Mouse (Mus musculus) cerebellum, adult (tissue): Measurements from ENCODE around the gene Mical3.
A peak's percentile ranks its signal among the peaks of the same experiment; 100 is the strongest.
"Not testable (repeated sequence)": the region's sequence is repeated elsewhere in the genome, so short reads cannot be mapped to it uniquely, and the experiment has no call there.

Experiments
- ATAC-seq: cut with Nextera tagmentation; 2 replicates; pipeline ENCODE4 v1.9.2; 2017; ENCODE audit warnings: mild to moderate bottlenecking, moderate library complexity, mixed read lengths; ENCODE audit not compliant: insufficient number of reproducible peaks, low FRiP score, low TSS enrichment

The Mical3 gene

DNA sequence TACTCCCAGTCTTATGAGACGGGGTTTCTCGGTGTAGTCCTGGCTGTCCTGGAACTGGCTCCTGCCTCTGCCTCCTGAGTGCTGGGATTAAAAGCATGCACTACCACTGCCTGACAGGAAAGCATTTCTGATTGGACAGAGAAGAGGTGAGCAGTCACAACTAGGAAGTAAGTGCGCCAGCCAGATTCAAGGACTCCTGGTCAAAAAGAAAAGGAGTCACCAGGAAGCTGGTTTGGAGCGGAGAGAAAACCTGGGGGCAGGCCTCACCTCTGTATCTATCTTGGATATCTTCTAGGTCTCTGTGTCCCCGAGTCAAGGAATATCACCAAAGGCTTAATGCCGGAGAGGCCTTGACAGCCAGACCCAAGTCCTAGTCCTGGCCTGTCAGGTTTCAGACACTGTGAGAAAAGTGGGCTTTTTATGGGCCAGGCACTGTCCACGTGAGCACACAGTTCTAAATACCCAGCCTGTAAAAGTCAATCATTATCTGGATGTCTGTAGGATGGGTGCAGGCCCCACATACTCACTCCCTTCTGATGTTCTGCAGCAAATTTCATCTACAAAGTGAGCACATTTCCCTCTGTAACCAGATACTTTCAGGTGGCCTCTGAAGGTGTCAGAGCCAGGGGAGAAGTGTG lies 190.2 kb downstream of the Mical3 start:
- no peak for ATAC-seq

DNA sequence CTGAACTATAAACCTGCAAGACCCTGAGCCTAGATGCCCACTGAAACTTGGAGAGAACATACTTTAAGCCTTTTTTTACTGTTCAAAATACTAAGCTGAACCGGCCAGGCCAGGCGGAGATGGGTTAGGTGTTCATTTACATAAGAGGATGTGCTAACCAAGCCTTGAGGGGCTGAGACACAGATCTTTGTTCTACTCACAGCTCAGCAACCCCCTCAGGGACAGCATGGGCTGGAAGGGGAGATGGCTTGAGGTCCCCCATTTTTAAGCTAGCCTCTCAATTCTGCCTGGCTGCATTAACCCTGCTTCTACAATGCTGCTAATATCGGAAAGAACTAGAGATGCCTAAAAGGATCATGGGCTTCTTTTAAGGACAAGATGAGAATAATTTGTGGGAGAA lies 191.0 kb downstream of the Mical3 start:
- ATAC-seq = no peak

DNA sequence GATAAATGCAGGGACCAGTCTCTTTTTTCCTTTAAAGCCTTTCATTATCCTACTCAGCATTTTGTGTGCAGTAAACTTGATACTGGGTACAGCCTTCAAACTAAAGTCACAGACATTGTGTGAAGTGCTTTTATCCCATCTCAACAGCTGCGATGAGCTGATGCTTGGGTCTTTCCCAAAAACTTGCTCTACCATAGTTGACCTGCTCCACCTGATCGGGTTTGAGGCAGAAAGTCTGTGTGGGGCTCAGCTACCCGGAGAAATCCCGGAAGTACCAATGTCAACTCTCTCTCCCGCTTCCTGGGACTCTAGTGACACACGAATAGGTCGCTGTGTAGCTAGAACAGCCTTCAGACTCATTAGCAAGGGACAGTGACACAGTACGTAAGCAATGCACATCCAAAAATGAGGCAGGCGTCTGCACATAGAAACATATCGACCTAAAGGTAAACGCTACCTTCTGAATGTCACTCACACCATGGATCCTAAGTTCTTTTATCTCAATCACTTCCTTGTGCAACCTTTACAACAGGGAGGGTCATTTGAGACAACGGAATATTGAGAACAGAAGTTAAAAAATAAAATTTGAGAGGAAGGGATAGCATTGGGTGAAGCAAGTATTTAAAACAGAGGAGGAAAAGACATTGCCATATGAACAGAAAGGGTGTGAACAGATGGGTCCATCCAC lies 191.9 kb downstream of the Mical3 start:
- ATAC-seq = no peak

DNA sequence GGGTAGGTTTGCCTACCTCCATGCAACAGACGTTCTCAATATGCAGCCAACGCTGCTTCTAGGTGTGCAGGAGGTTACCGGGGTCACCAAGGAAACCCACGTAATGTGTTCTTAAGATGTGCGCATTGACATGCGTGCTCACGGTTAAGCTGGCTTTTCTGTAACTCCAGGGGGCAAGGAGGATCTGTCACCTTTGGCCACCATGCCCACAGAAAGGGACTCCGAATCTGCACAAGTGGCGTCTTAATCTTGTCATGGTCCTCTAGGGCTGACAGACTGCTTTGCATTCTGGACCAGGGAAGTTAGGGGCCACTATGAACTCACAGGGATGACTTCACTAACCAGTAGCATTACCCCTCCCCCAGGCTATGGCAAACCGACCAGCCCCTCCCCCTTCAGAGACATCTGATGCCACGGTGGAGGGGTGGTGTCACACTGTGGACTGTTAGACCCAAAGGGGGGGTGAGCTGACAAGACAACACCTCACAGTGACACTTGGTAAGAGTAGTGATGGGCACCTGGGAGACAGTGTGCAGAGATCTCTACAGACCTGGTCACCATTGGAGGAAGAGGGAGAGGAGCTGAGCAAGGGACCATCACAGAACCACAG lies 192.7 kb downstream of the Mical3 start:
- ATAC-seq = no peak

DNA sequence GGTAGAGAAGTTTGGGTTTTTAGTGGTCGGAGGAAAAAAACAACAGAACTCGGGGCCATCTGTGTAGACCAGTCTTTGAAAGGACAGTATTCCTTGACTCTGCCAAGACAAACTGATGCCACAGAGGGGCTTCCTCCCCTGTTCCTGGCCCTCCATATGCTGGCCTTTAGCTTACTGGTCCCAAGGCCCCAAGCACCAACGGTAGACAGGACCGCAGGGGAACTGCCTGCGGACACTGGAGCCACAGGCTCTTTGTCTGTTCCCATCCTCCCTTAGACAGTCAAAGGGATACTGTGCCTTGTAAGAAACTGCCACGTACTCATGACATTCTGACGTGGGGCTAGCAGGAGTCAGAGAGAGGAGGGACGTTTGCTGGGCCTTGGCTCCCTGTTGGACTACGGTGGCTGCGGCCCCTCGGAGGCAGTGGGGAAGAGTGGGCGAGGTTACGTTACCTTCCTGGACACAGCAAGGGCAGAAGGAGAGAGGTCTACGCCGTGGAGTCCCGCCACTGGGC lies 193.6 kb downstream of the Mical3 start:
- ATAC-seq = no peak

DNA sequence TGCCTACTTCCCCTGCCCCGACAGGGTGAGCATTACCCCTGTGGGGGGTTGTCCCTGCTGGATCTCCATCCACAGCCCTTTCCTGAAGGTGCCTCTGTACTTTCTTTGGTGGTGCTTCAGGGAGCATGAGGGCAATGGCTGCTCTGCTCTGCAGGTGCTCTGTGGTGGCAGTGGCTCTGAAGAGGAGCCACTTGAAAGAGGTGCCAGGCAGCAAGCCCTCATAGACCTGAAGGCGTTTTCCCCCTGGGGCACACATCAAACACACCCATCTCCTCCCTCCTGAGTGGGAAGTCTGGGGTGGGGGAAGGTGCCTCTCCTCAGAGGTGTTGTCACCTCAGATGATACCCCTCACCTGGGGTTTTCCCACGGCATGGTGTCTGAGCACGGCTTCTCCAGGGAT lies 196.6 kb downstream of the Mical3 start:
- ATAC-seq = no peak

DNA sequence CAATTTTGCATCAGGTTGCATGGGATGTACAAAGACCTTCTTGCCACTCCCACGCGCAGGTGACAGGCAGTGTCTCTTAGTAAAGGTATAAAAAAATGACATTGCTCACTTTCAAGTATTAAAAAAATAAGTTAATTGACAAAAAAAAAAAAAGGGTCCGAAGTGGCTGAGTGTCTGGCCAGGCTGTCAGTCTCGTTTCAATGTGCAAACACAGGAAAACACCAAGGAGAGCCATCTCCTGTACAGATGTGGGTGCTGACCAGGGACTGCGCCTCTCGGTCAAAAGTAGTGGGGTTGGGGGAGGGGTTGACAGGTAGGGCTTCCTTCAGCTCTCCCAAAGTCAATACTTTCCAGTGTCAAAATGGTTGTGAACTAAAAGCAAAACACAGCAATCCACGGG lies 197.1 kb downstream of the Mical3 start:
- no peak for ATAC-seq

DNA sequence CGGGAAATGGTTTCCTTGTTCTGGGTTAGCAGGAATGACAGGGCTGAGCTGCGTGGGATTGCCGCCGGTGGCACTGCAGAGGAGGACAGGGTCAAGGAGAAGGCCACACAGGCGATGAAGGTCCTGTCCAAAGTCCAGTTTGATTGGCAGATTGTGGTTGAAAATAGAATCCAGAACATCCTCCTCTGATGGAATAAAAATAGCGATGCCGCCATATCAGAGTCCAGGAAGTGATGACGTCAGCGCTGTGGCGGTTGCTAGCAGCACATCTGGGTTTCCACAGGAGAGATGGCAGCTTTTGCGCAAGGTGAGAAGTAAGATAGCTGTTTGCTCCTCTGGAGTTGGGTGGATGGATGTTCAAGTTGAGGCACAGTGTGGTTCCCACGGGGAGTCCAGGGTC lies 198.2 kb downstream of the Mical3 start:
- ATAC-seq = no peak

DNA sequence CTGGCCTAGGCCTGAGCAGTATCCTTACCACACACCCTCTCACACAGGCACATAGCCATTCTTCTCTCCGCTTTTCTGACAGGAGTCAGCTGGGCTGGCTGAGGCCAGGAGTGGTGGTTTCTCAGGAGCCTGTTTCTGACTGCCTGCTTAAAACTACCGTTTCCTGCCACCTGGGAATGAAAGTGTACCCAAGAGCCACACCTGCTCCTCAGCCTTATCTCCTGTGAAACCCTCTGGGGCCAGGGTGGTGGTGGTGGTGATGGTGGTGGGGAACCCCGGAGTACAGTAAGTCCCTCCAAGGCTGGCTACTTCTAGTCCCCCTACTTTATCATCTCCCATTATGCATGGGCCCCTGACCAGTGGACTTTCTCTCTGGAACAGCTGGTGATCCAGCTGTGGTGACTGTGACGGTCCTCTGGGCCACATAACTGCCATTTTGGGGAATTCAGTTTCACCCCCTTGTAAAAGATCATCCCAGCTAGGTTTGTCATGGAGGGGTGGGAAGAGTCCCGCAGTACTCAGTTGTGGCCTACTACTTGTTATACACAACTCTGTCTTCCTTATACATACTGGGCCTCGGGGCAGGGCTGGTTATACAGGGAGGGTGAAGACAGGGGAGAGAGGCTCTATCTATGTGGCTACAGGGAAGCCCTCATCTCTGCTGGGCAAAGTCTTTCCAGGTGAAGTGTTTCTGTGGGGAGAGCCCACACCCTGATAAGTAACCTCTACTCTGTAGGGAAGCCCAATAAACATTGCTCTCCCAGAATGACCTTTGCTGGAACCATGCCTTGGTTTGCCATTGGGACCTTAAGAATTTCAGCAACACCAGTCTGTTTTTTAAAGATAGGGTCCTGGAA lies 200.1 kb downstream of the Mical3 start:
- ATAC-seq = no peak

DNA sequence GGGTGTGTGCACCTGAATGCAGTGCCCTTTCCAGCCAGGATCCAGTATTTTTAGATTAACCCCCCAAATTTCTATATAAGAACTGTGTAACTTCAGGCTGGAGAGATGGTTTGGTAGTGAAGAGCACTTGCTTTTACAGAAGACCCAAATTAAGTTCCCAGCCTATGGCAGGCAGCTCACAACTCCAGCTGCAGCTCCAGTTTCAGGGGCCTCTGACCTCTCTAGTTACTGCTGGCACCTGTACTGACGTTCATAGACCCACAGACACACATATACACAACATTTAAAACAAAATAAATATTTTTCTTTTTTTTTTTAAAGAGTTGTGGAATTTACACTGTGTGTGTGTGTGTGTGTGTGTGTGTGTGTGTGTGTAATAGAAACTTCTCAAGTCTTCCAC lies 201.4 kb downstream of the Mical3 start:
- ATAC-seq = no peak

DNA sequence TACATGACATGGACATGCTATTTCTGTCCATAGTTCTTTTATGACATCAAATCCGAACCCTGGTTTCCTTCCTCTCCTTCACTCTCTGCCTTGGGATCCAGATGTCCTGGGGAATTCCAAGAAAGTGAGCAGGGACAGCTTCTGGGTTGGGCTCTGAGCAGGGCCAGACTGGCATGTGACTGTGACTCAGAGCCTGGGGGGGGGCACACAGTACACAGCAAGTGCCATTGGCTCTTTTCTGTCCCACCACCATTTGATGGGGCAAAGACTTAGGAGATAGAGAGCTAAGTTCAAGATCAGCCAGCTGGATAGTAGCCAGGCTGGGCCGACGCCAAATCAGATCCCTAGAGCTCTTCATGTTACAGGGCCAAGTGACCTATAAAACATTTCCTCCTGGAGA lies 203.0 kb downstream of the Mical3 start:
- no peak for ATAC-seq

DNA sequence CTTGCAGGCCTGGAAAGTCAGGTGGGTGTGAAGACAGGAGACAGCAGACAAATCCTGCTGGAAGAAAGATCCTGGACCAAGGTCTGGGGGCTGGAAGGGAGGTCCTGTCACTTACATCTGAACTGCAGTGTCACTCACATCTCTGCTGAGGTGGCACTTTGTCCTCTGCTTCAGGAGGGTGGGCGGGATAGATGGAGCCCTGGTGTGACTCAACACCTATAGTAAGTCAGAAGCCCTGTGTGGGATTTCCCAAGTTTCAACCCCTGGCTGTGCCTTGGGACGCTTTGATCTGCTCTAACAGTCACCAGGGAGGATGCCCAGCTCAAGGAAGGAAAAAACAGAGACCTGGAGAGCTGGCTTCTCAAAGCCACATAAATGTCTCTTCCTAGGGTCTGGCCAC lies 203.9 kb downstream of the Mical3 start:
- no peak for ATAC-seq

DNA sequence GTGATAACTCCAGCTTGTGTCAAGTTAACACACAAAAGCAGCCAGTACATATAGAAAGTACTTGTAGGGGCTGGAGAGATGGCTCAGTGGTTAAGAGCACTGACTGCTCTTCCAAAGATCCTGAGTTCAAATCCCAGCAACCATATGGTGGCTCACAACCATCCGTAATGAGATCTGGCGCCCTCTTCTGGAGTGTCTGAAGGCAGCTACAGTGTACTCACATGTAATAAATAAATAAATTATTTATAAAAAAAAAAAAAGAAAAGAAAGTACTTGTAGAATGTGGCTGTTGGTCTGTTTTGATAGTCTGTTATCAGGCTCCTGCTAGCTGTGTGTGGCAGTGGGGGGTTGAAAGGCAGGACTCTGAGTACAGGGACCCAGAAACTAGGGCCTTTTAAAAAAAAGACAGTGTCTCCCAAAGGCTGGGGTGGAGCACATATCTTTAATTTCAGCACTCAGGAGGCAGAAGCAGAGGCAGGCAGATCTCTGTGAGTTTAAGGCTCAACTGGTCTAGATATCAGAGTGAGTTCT lies 205.9 kb downstream of the Mical3 start:
- ATAC-seq = not testable (repeated sequence)

DNA sequence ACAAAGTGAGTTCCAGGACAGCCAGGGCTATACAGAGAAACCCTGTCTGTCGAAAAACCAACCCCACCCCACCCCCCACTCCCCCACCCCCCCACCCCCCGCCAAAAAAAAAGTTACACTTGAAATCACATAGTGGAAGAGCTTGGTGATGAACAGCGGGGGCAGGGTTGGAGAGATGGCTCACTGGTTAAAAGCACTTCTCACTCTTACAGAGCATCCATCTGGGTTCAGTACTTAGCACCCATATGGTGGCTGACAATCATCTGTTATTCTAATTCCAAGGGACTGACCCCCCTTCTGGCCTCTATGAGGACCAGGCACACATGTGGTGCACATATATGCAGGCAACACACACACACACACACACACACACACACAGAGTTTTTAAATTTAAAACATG lies 212.8 kb downstream of the Mical3 start:
- ATAC-seq = no peak

DNA sequence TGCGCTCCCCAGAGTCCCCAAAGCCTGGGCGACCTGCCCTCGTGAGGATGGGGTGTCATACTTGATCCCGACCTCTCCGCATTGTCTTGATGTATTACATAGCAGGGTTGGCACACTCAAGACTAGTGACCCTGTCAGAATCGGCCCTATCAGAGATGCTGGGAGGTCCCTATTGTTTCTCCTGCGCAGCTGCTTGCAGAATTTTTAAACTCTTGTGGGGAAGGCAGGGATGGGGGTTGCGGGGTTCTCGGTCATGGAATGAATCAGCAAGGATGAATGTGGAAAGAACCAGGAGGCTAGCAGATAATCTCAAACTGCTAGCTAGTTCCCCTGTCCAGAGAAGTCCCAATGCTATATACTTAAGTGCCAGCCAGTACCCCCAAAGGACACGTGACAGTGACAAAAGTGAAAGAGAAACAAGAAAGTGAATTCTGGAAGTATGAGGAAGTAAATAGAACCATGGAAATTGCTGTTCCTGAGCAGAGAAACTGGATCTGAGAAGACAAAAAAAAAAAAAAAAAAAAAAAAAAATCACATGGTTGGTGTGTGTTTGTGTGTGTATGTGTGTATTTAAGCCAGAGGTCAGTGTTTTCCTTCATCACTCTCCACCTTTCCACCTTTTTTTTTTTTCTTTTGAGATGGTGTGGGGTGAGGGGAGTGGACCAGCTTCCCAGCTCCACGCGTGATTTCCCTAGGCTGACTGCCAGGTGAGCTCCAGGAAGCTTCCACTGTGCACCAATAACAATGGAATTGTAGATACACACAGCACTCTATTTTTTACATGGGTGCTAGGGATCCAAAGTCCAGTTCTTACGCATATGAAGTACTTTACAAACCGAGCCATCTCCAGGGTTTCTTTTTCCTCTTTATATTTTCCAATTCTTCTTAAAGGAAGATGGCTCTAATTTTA lies 213.6 kb downstream of the Mical3 start:
- ATAC-seq = not testable (repeated sequence)

DNA sequence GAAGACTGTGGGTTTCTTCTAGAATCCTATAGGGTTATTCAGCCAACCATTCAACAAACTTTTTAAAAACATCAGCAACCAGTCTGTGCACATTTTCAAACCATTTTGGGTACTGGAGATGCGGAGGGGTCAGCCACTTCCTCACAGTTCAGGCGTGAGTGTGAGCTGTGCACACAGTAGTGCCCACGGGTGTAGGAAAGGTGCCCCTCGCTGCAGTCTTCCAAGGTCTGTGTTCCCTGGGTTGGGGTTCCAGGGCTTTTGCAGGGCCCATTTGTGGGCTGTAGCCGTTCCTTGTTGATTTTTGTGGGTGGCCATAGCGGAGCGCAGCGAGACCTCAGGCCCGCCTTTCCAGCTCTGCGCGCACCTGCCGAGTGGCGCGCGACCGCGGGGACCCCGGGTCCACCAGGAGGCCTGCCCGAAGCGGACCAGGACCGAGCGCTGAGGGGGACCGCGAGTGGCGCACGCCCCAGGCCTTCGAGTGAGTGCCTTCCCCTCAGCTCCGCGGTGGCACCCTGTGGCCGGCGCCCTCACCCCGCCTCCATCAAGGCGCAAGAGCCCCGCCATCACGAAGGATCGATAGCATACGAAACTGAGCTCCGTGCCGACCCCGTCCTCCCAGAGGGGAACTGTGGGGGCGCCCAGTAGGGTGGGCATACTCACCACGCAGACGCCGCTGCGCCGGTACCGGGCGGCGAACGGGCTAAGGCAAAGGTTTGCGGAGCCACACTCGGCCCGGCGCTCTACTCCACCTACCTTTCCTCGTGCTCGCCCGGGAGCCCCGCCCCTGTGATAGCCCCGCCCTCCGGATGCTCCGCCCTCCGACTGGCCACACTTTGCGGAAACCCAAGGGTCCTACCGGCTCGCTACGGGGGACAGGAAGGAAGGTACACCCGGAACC lies 214.5 kb downstream of the Mical3 start, which contains the start of gene Bid:
Gene Bid (minus strand): TSS at position 780 of the 898 bp plus-strand sequence.
- ATAC-seq = no peak

DNA sequence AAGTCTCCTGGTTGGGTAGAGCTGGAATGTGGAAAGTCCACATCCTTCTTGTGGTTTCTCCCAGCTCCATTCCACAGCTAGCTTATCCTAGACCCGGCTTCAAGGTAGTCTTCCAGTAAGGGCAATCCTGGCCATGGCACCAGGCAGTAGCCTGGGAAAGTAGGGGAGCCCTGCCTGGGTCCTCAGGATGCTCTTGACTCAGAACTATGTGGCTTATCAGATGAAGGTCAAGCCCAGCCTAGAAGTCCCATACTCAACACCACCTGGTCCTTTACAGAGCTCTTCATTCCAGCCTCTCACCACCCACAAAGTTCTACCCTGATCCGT lies 215.2 kb downstream of the Mical3 start:
- ATAC-seq = no peak

DNA sequence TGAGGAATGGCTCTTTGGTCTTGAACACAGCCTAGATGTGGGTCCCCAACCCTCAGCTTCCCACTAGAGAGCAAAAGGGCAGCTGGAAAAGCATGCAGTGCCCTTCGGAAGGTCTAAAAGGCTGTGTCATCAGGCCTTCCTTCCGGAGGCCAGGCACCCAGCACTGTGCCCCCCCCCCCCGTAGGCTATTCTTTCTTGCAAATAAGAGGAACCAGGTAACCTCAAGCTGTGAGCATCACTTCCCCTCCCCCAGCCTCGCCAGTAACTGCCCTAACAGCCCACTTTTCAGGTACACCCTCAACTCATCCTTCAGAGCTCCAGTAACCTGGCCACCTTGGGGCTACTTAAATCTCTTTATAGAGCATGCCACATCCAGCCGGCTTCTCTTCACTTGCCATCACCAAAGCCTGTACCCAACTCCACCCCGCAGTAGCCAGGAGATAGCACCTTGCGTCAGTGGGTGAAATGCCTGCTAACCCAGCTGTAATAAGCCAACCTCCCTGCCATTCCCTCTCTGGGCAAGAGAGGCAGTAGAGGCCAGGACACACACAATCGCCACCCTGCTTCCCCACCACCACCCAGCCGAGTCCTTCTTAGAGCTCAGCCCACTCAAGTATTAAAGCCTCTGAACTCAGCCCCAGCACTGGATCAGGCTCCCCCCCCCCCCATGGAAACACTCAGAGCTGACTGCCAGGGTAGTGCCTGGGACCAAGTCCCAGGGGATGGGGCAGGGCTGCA lies 215.7 kb downstream of the Mical3 start:
- peak; percentile 50; the same call in 1 of the 2 replicates for ATAC-seq
